Mouse (Mus musculus): ENCODE measurements at regions not wholly inside any gene's neighbourhood (a gene's known extent, or its start where the extent isn't known, plus 50 kb on each side); places are given as distances from the start of the nearest gene placed in this dataset.
A peak's percentile ranks its signal among the peaks of the same experiment; 100 is the strongest.

DNA sequence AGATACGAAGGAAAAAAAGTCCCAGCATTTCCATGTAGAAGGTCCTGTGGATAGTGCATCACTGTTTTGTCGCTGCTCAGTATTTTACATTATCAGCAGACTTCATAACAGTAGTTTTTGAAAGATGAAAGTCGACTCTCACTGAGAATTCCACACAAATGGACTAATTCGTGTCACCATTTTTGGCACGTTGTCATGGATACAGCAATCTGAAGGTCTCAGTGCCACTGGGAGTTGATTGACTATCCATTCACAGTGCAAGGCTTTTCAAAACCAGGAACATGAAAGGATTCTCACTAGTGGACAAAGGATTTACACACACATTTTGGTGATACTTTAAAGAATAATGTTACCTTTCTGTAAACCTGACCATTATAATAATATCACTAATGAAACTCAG is 93.7 kb upstream of the Asb5 start:
- Histone ChIP-seq H3K4me3 (ENCODE audit: low read depth, low read length) (no peak overlapping the region), H3K27ac (ENCODE audit: low read depth, low read length) (no peak overlapping the region), H3K36me3 (ENCODE audit: control insufficient read depth, insufficient read depth, low read length) (no peaks in the 10 kb centered on the region), H3K4me1 (ENCODE audit: control insufficient read depth, insufficient read depth, low read length) (no peaks in the 10 kb centered on the region), H3K27me3 (ENCODE audit: control insufficient read depth, insufficient read depth, low read length) (no peaks in the 10 kb centered on the region), H3K4me2 (no peak overlapping the region), H3K9ac (ENCODE audit: low read depth, low read length) (no peak overlapping the region), H3K9me3 (replicated peaks; ENCODE audit: control insufficient read depth, low read length) (no peaks in the 10 kb centered on the region)
- ATAC-seq (replicated peaks; ENCODE audit: insufficient number of reproducible peaks, low FRiP score, low TSS enrichment) = no peak
- WGBS (ENCODE audit: insufficient replicate concordance) = 80% methylated on average over 5 of the region's 5 CpGs

DNA sequence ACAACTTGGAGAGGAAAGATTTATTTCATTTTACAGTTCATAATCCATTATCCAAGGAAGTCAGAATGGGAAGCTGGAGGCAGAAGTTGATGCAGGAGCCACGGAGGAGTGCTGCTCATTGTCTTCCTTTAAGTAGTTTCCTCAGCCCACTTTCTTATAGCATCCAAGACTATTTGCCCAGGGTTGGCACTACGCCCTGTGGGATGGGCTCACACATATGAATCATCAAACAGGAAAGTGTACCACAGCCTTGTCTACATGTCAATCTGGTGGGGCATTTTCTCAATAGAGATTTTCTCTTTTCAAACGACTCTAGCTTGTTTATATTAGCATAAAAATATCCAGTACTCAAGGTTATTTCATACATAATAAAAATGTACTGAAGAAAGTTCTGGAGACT is 88.2 kb upstream of the Asb5 start:
- Histone ChIP-seq H3K27ac (ENCODE audit: low read depth, low read length) (no peak overlapping the region), H3K27me3 (ENCODE audit: control insufficient read depth, insufficient read depth, low read length) (no peaks in the 10 kb centered on the region), H3K9me3 (replicated peaks; ENCODE audit: control insufficient read depth, low read length) (no peaks in the 10 kb centered on the region), H3K9ac (ENCODE audit: low read depth, low read length) (no peak overlapping the region), H3K4me2 (no peak overlapping the region), H3K4me3 (ENCODE audit: low read depth, low read length) (no peak overlapping the region), H3K36me3 (ENCODE audit: control insufficient read depth, insufficient read depth, low read length) (no peaks in the 10 kb centered on the region), H3K4me1 (ENCODE audit: control insufficient read depth, insufficient read depth, low read length) (no peaks in the 10 kb centered on the region)
- 67% methylated on average over 3 of the region's 3 CpGs for WGBS (ENCODE audit: insufficient replicate concordance)
- no peak for ATAC-seq (replicated peaks; ENCODE audit: insufficient number of reproducible peaks, low FRiP score, low TSS enrichment)

DNA sequence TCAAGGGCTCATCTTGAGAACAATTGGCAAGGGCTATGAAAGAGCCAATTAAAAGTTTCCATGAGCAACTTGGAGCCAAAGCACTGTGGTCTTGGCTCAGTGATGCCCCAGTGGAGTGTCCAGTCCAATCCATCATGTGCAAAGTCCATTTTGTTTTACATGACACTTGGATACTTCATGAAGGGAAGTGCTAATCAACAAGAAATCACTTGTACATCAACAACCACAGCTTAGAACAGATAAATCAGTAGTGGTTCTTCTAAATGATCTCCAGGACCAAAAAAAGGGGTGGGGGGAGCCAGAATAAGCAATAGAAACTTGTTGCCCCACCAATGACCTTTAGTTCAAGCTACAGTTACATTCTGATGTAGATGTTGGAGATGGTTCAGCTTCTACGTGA is 87.0 kb upstream of the Asb5 start:
- Histone ChIP-seq H3K27ac (ENCODE audit: low read depth, low read length) (no peak overlapping the region), H3K4me2 (no peak overlapping the region), H3K36me3 (ENCODE audit: control insufficient read depth, insufficient read depth, low read length) (no peaks in the 10 kb centered on the region), H3K4me1 (ENCODE audit: control insufficient read depth, insufficient read depth, low read length) (peaks cover 3% of the 10 kb centered on the region; the same call in 1 of the 2 replicates), H3K27me3 (ENCODE audit: control insufficient read depth, insufficient read depth, low read length) (no peaks in the 10 kb centered on the region), H3K9ac (ENCODE audit: low read depth, low read length) (no peak overlapping the region), H3K9me3 (replicated peaks; ENCODE audit: control insufficient read depth, low read length) (no peaks in the 10 kb centered on the region), H3K4me3 (ENCODE audit: low read depth, low read length) (no peak overlapping the region)
- 79% methylated on average over 1 of the region's 1 CpGs for WGBS (ENCODE audit: insufficient replicate concordance)
- ATAC-seq (replicated peaks; ENCODE audit: insufficient number of reproducible peaks, low FRiP score, low TSS enrichment) = no peak

DNA sequence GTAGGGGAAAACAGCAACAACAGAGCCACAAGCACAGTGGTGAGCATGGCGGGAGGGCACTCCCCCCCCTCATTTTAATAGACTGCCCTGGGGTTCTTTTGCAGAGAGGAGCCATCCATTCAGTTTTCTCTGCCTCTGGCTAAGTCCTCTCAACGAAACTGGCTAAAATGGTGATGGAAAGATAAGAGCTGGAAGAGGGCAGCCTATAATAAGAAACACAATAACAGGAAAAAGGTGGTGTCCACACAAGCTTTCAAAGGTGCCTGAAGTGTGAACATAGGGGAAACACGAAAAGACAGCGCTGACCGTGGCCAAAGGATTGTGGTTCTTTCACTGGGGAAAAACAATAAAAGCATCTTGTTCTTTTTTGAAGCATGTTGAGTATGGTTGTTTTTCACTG is 83.0 kb upstream of the Asb5 start:
- Histone ChIP-seq H3K4me2 (no peak overlapping the region), H3K9ac (ENCODE audit: low read depth, low read length) (no peak overlapping the region), H3K4me3 (ENCODE audit: low read depth, low read length) (no peak overlapping the region), H3K27me3 (ENCODE audit: control insufficient read depth, insufficient read depth, low read length) (no peaks in the 10 kb centered on the region), H3K9me3 (replicated peaks; ENCODE audit: control insufficient read depth, low read length) (no peaks in the 10 kb centered on the region), H3K36me3 (ENCODE audit: control insufficient read depth, insufficient read depth, low read length) (no peaks in the 10 kb centered on the region), H3K27ac (ENCODE audit: low read depth, low read length) (no peak overlapping the region), H3K4me1 (ENCODE audit: control insufficient read depth, insufficient read depth, low read length) (peaks cover 3% of the 10 kb centered on the region; the same call in 1 of the 2 replicates)
- ATAC-seq (replicated peaks; ENCODE audit: insufficient number of reproducible peaks, low FRiP score, low TSS enrichment) = no peak
- 24% methylated on average over 5 of the region's 5 CpGs for WGBS (ENCODE audit: insufficient replicate concordance)

DNA sequence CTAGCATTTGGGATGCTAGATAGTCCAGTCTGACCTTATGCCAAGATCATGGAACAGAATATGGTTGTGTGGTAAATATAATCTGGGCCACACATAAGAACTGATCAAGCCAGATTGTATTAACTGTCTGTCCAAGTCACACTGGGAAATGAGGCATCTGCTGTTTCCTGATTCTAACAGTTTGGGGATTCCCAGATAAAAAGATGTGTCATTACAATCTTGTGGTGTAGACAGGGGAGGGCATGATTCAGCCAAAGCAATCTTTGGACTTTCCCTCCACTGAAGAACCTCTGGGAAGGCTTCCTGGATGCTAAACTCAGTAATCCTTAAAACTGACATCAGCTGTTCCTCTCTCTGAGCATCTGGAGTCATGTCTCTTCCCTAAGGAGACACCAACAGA is 79.6 kb upstream of the Asb5 start:
- no peak overlapping the region for H3K4me2 ChIP-seq
- no peak overlapping the region for H3K27ac ChIP-seq (ENCODE audit: low read depth, low read length)
- ATAC-seq (replicated peaks; ENCODE audit: insufficient number of reproducible peaks, low FRiP score, low TSS enrichment) = no peak
- no peaks in the 10 kb centered on the region for H3K9me3 ChIP-seq (replicated peaks; ENCODE audit: control insufficient read depth, low read length)
- no peak overlapping the region for H3K9ac ChIP-seq (ENCODE audit: low read depth, low read length)
- no peaks in the 10 kb centered on the region for H3K27me3 ChIP-seq (ENCODE audit: control insufficient read depth, insufficient read depth, low read length)
- H3K36me3 ChIP-seq (ENCODE audit: control insufficient read depth, insufficient read depth, low read length) = no peaks in the 10 kb centered on the region
- H3K4me1 ChIP-seq (ENCODE audit: control insufficient read depth, insufficient read depth, low read length) = peaks cover 3% of the 10 kb centered on the region; the same call in 1 of the 2 replicates
- H3K4me3 ChIP-seq (ENCODE audit: low read depth, low read length) = no peak overlapping the region

DNA sequence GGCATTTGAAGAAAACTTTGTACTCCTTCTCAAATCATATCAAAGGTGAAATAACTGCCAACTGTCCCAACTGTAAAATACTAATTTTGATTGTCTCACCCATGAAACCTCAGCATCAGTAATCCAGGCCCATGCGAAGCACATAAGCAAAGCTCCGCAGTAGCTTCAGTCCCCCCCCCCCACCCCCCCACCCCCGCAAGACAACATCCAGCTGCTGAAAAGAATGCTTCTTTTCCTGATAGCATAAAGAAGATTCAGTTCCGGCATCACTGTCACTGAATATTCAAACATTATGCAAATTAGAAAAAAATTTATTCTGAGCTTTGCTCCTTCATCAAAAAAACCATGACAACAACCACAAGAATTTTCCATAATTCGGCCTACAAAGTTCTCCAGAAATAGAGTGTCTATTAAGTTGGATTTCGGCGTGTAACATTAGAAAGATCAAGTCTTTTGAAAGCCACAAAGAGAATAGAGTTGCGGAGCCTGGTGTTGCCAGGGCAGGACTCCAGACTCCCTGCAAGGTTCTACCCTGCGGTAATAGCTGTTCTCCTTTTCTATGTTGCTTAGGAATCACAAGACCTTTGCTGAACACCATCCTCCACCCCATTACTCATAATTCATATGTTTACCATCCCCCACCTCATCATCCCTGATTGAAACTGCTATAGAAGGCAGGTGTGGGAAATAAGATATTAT is 77.9 kb upstream of the Asb5 start:
- 71% methylated on average over 9 of the region's 9 CpGs for WGBS (ENCODE audit: insufficient replicate concordance)
- H3K4me2 ChIP-seq = no peak overlapping the region
- no peaks in the 10 kb centered on the region for H3K27me3 ChIP-seq (ENCODE audit: control insufficient read depth, insufficient read depth, low read length)
- no peaks in the 10 kb centered on the region for H3K36me3 ChIP-seq (ENCODE audit: control insufficient read depth, insufficient read depth, low read length)
- no peak overlapping the region for H3K9ac ChIP-seq (ENCODE audit: low read depth, low read length)
- H3K4me1 ChIP-seq (ENCODE audit: control insufficient read depth, insufficient read depth, low read length) = no peaks in the 10 kb centered on the region
- no peak overlapping the region for H3K27ac ChIP-seq (ENCODE audit: low read depth, low read length)
- no peaks in the 10 kb centered on the region for H3K9me3 ChIP-seq (replicated peaks; ENCODE audit: control insufficient read depth, low read length)
- ATAC-seq (replicated peaks; ENCODE audit: insufficient number of reproducible peaks, low FRiP score, low TSS enrichment) = no peak
- H3K4me3 ChIP-seq (ENCODE audit: low read depth, low read length) = no peak overlapping the region

DNA sequence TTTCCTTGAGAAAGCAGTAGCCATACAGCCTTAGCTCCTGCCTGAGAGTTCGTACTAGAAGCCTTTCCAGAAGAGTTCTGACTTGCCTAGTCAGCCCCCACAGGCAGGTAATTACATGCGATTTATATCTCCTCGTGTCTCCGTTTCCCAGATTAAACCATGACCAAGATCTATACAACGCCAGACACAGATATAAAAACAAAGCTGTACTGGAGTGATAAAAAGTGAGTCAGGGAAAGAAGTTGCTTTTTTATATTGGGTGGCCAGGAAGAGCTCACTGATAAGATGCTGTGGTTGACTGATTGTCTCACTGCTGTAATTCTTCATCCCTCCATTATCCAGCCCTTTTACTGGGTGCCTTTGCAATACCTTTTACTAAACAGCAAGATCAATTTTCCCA is 64.4 kb upstream of the Asb5 start:
- H3K4me1 ChIP-seq (ENCODE audit: control insufficient read depth, insufficient read depth, low read length) = no peaks in the 10 kb centered on the region
- no peak overlapping the region for H3K27ac ChIP-seq (ENCODE audit: low read depth, low read length)
- H3K27me3 ChIP-seq (ENCODE audit: control insufficient read depth, insufficient read depth, low read length) = no peaks in the 10 kb centered on the region
- ATAC-seq (replicated peaks; ENCODE audit: insufficient number of reproducible peaks, low FRiP score, low TSS enrichment) = 0 out of 2 replicates have a peak, but pooled peaks have one; percentile 18
- 18% methylated on average over 5 of the region's 5 CpGs for WGBS (ENCODE audit: insufficient replicate concordance)
- no peaks in the 10 kb centered on the region for H3K36me3 ChIP-seq (ENCODE audit: control insufficient read depth, insufficient read depth, low read length)
- no peak overlapping the region for H3K4me2 ChIP-seq
- no peak overlapping the region for H3K9ac ChIP-seq (ENCODE audit: low read depth, low read length)
- H3K4me3 ChIP-seq (ENCODE audit: low read depth, low read length) = no peak overlapping the region
- no peaks in the 10 kb centered on the region for H3K9me3 ChIP-seq (replicated peaks; ENCODE audit: control insufficient read depth, low read length)

DNA sequence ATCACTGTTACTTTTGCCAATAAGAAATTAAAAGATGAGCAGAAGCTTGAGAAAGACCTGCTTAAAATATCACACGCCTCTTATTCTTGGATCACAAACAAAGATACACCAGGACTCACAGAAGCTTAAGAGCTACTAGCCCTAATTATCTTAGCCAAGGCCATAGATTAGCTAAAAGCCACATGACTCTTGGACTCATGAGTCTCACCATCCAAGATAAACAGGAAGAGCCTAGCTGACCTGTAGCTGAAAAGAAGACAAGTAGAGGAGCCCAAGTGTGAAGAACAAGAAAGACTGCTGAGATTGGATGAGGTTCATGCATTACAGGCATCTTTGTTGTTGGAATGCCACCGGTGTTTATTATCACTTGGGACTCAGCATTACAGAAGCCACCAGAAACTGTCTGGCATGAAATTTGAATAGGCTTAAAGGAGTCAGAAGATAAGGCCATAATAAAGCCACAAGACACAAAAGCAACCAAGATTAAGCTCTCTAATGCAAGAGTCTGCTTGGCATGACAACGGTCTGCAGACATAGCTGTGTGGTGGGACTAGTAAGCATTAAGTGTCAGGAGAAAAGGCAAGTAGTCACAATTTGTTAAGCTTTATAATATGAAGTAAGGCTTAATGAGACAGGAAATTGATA is 63.8 kb upstream of the Asb5 start:
- Histone ChIP-seq H3K9me3 (replicated peaks; ENCODE audit: control insufficient read depth, low read length) (no peaks in the 10 kb centered on the region), H3K4me3 (ENCODE audit: low read depth, low read length) (no peak overlapping the region), H3K9ac (ENCODE audit: low read depth, low read length) (no peak overlapping the region), H3K4me1 (ENCODE audit: control insufficient read depth, insufficient read depth, low read length) (no peaks in the 10 kb centered on the region), H3K27ac (ENCODE audit: low read depth, low read length) (no peak overlapping the region), H3K27me3 (ENCODE audit: control insufficient read depth, insufficient read depth, low read length) (no peaks in the 10 kb centered on the region), H3K36me3 (ENCODE audit: control insufficient read depth, insufficient read depth, low read length) (no peaks in the 10 kb centered on the region), H3K4me2 (no peak overlapping the region)
- ATAC-seq (replicated peaks; ENCODE audit: insufficient number of reproducible peaks, low FRiP score, low TSS enrichment) = no peak
- 40% methylated on average over 3 of the region's 3 CpGs for WGBS (ENCODE audit: insufficient replicate concordance)

Data from heart, embryonic 11.5 days (tissue).